Mouse (Mus musculus) midbrain, embryonic 16.5 days (tissue): Measurements from ENCODE around the gene Hmgcl. TPM values are rescaled to one million over a fixed set of nuclear protein-coding genes. Genes with fewer than 3 reads are reported as not detected.

Experiments
- ATAC-seq: fragments of 200-750 bp; cut with Nextera tagmentation; 2 replicates; pipeline ENCODE4 v1.8.0; 2017; ENCODE audit warnings: moderate TSS enrichment
- H3K27ac ChIP-seq: fragments of 300-500 bp; sonication (generic); 2 replicates; pipeline ENCODE4 v1.5.1; 2014; ENCODE audit warnings: mild to moderate bottlenecking, low read length, mixed read lengths
- H3K27me3 ChIP-seq: fragments of 300-500 bp; sonication (generic); 2 replicates; pipeline ENCODE4 v1.6.1; 2014; ENCODE audit warnings: low read depth, low read length, mixed read lengths; ENCODE audit not compliant: control insufficient read depth, insufficient read depth
- H3K36me3 ChIP-seq: fragments of 300-500 bp; sonication (generic); 2 replicates; pipeline ENCODE4 v1.6.1; 2014; ENCODE audit warnings: mild to moderate bottlenecking, low read length, moderate library complexity, mixed read lengths; ENCODE audit not compliant: control insufficient read depth, insufficient read depth
- H3K4me1 ChIP-seq: fragments of 300-500 bp; sonication (generic); 2 replicates; pipeline ENCODE4 v1.6.1; 2014; ENCODE audit warnings: mild to moderate bottlenecking, low read length, mixed read lengths; ENCODE audit not compliant: control insufficient read depth, insufficient read depth
- H3K4me2 ChIP-seq: fragments of 300-500 bp; sonication (generic); 2 replicates; pipeline ENCODE4 v1.6.1; 2014; ENCODE audit warnings: mild to moderate bottlenecking, low read length, mixed read lengths
- H3K4me3 ChIP-seq: fragments of 300-500 bp; sonication (generic); 2 replicates; pipeline ENCODE4 v1.5.1; 2014; ENCODE audit warnings: low read depth, mild to moderate bottlenecking, low read length, moderate library complexity, mixed read lengths
- H3K9ac ChIP-seq: fragments of 300-500 bp; sonication (generic); 2 replicates; pipeline ENCODE4 v1.6.1; 2014; ENCODE audit warnings: low read depth, low read length, mixed read lengths
- H3K9me3 ChIP-seq: fragments of 300-500 bp; sonication (generic); replicated peaks from 2 replicates; pipeline ENCODE4 v1.6.1; 2014; ENCODE audit warnings: mild to moderate bottlenecking, low read length, mixed read lengths; ENCODE audit not compliant: control insufficient read depth, poor library complexity, severe bottlenecking
- WGBS: fragments of 180-500 bp; shearing (Covaris S2); extraction: QIAGEN DNeasy Blood & Tissue Kit; methylation state at CpG from one replicate; pipeline ENCODE4 v1.1.7; 2014; 5-methylcytosine and 5-hydroxymethylcytosine counted together
- polyA plus RNA-seq: library from polyadenylated mRNA; unstranded; fragments of >200 nt; fragmentation: Nextera tagmentation; extraction: Ambion mirVana; gene quantifications from 2 replicates; pipeline ENCODE4 v1.2.1, GENCODE M21; 2015

The Hmgcl gene
- polyA plus RNA-seq, 1 experiment from 2014 or later, result 68.6 TPM

DNA sequence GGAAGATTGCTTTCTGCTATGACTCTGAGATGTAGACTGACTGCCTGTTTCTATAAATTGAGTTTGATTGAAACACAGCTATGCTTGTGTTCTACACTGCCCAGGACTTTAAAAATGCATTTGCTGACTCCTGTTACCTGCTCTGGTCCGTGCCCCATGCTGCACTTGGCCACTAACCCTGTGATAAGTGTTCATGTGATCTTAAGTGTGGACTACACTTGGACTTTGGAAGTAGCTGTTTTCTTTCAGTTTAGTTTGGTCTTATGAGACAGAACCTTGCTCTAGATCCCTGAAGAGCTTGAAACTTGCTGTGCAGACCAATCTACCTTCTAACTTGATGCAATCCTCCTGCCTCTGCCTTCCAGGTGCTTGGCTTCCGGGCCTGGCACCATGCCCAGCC, 21.8 kb upstream of the Hmgcl start:
- Histone ChIP-seq H3K36me3 (peaks cover 5% of the 10 kb centered on the region; the same call in 1 of the 2 replicates), H3K9ac (no peak overlapping the region), H3K4me2 (no peak overlapping the region), H3K4me1 (peaks cover 8% of the 10 kb centered on the region), H3K27ac (no peak overlapping the region), H3K27me3 (no peaks in the 10 kb centered on the region), H3K4me3 (no peak overlapping the region), H3K9me3 (no peaks in the 10 kb centered on the region)
- 92% methylated on average over 2 of the region's 2 CpGs for WGBS
- ATAC-seq, result no peak

DNA sequence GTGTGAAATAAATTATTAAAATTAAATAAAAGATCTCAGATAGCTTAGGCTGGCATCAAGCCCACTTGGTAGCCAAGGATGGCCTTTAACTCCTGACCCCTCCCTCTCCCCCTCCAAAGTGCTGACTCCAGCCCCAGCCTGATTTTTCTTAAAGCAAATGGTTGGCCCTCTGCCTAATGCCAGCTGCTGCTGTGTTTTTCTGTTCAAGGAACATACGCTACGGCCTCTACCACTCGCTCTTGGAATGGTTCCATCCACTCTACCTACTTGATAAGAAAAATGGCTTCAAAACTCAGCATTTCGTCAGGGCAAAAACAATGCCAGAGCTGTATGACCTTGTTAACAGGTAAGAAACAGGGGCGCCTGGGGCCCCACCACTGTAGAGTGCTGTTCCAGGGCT, 20.9 kb upstream of the Hmgcl start:
- Histone ChIP-seq H3K9ac (no peak overlapping the region), H3K4me1 (peaks cover 8% of the 10 kb centered on the region), H3K27ac (no peak overlapping the region), H3K27me3 (no peaks in the 10 kb centered on the region), H3K4me3 (no peak overlapping the region), H3K4me2 (no peak overlapping the region), H3K36me3 (peaks cover 5% of the 10 kb centered on the region; the same call in 1 of the 2 replicates), H3K9me3 (no peaks in the 10 kb centered on the region)
- ATAC-seq, result no peak
- WGBS, result 96% methylated on average over 5 of the region's 5 CpGs

DNA sequence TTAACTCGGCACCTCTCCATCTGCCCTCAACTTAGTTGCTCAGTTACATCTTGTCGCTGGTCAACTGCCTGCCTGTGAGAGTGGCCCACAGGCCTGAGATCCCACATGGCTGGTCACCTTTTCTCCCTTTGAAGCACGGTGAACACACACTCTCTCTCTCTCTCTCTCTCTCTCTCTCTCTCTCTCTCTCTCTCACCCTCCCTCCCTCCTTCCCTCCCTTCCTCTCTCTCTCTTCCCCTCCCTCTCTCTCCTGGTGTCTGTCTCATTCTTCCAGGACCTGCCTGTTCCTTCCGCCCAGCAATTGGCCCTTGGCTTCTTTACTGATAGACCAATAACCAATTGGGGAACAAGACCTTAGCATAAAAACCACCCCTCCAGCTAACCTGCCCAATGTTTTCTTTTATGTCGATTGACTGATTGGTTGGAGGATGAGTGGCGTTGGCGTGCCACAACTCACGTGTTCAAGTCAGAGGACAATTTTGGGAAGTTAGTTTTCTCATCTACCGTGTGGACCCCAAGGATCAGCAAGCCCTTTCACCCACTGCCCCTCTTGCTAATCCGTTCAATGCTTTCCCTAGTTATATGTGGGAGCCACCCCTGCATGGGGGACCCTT, 19.9 kb upstream of the Hmgcl start:
- no peak overlapping the region for H3K27ac ChIP-seq
- H3K4me1 ChIP-seq, result peaks cover 8% of the 10 kb centered on the region
- no peak for ATAC-seq
- peaks cover 5% of the 10 kb centered on the region; the same call in 1 of the 2 replicates for H3K36me3 ChIP-seq
- WGBS, result 88% methylated on average over 10 of the region's 10 CpGs
- H3K27me3 ChIP-seq, result no peaks in the 10 kb centered on the region
- no peak overlapping the region for H3K4me2 ChIP-seq
- H3K9ac ChIP-seq, result no peak overlapping the region
- H3K9me3 ChIP-seq, result no peaks in the 10 kb centered on the region
- H3K4me3 ChIP-seq, result no peak overlapping the region

DNA sequence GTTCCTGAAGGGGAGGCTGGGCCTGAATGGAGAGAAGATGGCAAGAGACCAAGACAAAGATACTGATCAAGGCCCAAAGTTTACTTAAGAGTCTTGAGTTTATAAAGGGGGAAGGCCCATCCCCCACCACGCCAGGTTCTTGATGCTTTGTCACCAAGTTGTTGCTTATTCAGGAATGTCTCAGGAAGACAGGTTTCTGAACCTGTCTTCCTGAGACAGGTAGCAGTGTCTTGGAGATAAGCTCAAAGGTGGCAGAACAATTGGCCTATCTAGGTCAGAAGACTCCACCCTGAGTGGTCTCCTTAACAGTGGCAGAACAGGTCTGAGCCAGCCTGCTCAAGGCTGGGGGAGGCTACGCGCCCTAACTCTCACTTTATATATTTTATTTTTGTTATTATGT, 19.4 kb upstream of the Hmgcl start:
- Histone ChIP-seq H3K9ac (no peak overlapping the region), H3K36me3 (peaks cover 5% of the 10 kb centered on the region; the same call in 1 of the 2 replicates), H3K4me1 (peaks cover 2% of the 10 kb centered on the region), H3K4me2 (no peak overlapping the region), H3K4me3 (no peak overlapping the region), H3K9me3 (no peaks in the 10 kb centered on the region), H3K27ac (no peak overlapping the region), H3K27me3 (no peaks in the 10 kb centered on the region)
- no peak for ATAC-seq
- 88% methylated on average over 3 of the region's 3 CpGs for WGBS

DNA sequence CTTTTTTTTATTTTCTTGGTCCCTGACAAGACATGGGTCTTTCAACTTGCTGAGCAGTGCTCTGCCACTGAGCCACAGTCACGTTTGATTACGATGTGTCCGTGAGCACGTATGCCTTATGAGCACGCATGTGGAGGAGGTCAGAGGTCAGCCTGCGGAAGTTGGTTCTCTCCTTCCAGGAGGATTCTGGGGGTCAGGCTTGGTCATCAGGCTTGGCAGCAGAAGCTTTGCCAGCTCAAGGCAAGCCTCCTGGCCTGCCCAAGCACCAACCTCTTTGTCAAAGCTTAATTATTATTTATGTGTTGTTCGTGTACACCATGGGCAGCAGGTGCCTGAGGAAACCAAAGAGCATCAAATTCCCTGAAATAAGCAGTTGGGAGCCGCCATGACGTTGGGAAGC, 17.9 kb upstream of the Hmgcl start:
- H3K27me3 ChIP-seq, result no peaks in the 10 kb centered on the region
- no peaks in the 10 kb centered on the region for H3K4me1 ChIP-seq
- no peak for ATAC-seq
- 87% methylated on average over 9 of the region's 9 CpGs for WGBS
- no peak overlapping the region for H3K4me2 ChIP-seq
- H3K4me3 ChIP-seq, result no peak overlapping the region
- H3K27ac ChIP-seq, result no peak overlapping the region
- peaks cover 7% of the 10 kb centered on the region; the same call in 1 of the 2 replicates for H3K36me3 ChIP-seq
- H3K9me3 ChIP-seq, result no peaks in the 10 kb centered on the region
- H3K9ac ChIP-seq, result no peak overlapping the region

DNA sequence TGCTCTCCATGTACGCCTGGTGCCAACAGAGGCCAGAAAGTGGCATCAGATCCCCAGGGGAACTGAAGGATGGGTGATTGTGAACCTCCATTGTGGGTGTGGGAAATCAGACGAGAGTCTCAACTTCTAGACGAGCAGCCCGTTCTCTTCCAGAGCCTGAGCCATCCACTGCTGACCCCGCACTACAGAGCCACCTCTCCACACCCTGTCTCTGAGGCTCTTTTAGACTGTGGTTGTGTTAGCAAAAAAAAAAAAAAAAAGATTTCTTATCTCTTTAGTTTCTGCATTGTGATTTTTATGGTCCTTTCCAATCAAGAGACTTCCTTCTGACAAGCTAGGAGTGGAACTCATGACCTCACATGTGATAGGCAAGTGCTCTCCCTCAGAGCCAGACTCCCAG, 16.8 kb upstream of the Hmgcl start:
- ATAC-seq, result no peak
- Histone ChIP-seq H3K9ac (no peak overlapping the region), H3K9me3 (no peaks in the 10 kb centered on the region), H3K4me1 (no peaks in the 10 kb centered on the region), H3K4me3 (no peak overlapping the region), H3K27me3 (no peaks in the 10 kb centered on the region), H3K4me2 (no peak overlapping the region), H3K27ac (no peak overlapping the region), H3K36me3 (peaks cover 10% of the 10 kb centered on the region; the same call in 1 of the 2 replicates)
- 89% methylated on average over 5 of the region's 5 CpGs for WGBS

DNA sequence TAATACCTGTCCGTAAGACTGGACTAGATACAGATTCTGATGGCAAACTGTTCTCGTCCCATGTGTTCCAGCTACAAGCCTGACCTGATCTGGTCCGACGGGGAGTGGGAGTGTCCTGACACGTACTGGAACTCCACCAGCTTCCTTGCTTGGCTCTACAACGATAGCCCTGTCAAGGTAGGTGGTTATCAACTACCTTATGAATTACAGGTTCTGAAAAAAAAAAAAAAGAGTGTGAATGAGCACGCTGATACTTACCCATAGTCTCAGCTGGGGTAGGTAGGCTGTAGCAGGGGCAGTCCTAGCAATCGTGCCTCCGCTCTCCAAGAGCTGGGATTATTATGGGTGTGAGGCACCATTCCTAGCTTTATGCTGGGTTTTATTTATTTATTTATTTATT, 16.4 kb upstream of the Hmgcl start:
- peaks cover 14% of the 10 kb centered on the region; the same call in 1 of the 2 replicates for H3K36me3 ChIP-seq
- H3K4me2 ChIP-seq, result no peak overlapping the region
- H3K27ac ChIP-seq, result no peak overlapping the region
- no peak overlapping the region for H3K9ac ChIP-seq
- H3K27me3 ChIP-seq, result no peaks in the 10 kb centered on the region
- no peaks in the 10 kb centered on the region for H3K4me1 ChIP-seq
- H3K9me3 ChIP-seq, result no peaks in the 10 kb centered on the region
- no peak overlapping the region for H3K4me3 ChIP-seq
- 94% methylated on average over 9 of the region's 9 CpGs for WGBS
- no peak for ATAC-seq

DNA sequence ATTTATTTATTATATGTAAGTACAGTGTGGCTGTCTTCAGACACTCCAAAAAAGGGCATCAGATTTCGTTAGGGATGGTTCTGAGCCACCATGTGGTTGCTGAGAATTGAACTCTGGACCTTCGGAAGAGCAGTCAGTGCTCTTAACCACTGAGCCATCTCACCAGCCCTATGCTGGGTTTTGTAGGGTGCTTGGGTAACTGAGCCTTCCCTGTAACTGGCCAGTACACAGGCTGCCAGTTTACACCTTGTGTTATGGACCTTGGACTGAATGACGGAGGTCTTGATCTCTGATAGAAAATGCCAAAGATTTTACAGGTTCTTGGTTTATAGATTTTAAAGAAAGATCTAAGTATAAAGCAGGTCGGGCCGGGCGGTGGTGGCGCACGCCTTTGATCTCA, 16.0 kb upstream of the Hmgcl start:
- Histone ChIP-seq H3K4me1 (no peaks in the 10 kb centered on the region), H3K27me3 (no peaks in the 10 kb centered on the region), H3K9me3 (no peaks in the 10 kb centered on the region), H3K9ac (no peak overlapping the region), H3K36me3 (peaks cover 14% of the 10 kb centered on the region; the same call in 1 of the 2 replicates), H3K27ac (no peak overlapping the region), H3K4me3 (no peak overlapping the region), H3K4me2 (no peak overlapping the region)
- ATAC-seq, result no peak
- WGBS, result 95% methylated on average over 8 of the region's 8 CpGs

DNA sequence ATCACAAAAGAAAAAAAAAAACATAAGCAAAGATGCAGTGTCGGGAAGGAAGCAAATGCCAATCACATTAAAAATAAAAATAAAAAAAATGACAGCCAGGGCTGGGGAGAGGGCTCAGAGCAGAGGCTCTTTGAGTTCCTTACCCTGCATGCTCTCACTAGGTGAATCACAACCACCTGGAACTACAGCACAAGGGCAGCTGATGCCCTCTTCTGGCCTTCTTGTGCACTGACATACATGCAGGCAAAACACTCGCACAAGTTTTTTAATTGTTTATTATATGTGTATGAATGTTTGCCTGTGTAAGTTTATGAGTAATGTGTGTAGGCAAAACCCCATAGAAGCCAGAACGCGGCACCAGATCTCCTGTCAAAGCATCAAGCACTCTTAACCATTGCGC, 14.4 kb upstream of the Hmgcl start:
- H3K9ac ChIP-seq, result no peak overlapping the region
- ATAC-seq, result no peak
- WGBS, result 65% methylated on average over 5 of the region's 5 CpGs

More for the DNA sequence above, 14.4 kb upstream of the Hmgcl start:
- H3K27ac ChIP-seq, result no peak overlapping the region
- no peak overlapping the region for H3K4me3 ChIP-seq
- no peaks in the 10 kb centered on the region for H3K9me3 ChIP-seq
- H3K36me3 ChIP-seq, result peaks cover 8% of the 10 kb centered on the region; the same call in 1 of the 2 replicates
- H3K4me1 ChIP-seq, result no peaks in the 10 kb centered on the region
- H3K4me2 ChIP-seq, result no peak overlapping the region
- no peaks in the 10 kb centered on the region for H3K27me3 ChIP-seq
